Comparison of ENCODE assay signal across 11 mouse cellular contexts in the genomic region with DNA sequence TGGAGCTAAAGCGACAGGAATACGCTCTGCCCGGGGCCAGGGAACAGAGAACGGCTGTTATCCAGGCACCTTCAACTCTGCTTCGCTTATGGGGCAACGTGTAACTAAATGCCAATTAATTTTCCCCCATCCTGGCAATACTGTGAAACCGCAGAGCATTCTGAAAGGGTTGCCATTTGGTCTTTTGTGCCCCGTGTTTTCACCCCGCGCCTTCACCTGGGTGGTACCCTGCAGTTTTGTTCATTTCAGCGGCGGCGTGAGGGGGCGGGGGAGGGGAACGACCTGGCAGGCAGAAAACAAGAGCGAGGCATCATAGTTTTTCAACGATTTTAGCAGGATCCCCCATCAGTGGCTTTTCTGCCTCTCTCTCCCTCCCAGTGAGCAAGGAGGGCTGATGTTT. TPM values are rescaled to one million over a fixed set of nuclear protein-coding genes. Genes with fewer than 3 reads are reported as not detected.
DNase-seq lines count a peak whose midpoint lies in the region; ATAC-seq lines count a peak whose summit lies in the region.
"Had no signal": no experiment of that assay in that cellular context is flagged by ENCODE, and none has a peak within 500 bp of the region (broad histone marks: within the 10 kb centered on the region; RNA-seq: fewer than 3 reads in every experiment).

No protein-coding gene starts in this region.

- H3K27me3 ChIP-seq in heart, embryonic 12.5 days (replicated peaks) = peaks cover 4% of the 10 kb centered on the region; the same call in 1 of the 2 replicates
- peaks cover 38% of the 10 kb centered on the region for H3K27me3 ChIP-seq in hindbrain, embryonic 12.5 days
- peaks cover 14% of the 10 kb centered on the region for H3K27me3 ChIP-seq in midbrain, embryonic 11.5 days (ENCODE audit: control insufficient read depth, insufficient read depth, low read length)
- H3K27me3 ChIP-seq: CH12.LX had no signal

- DNase-seq in heart, postnatal 10 days = no peak
- peak; percentile 53 for DNase-seq in embryo, embryonic 10.5 days (ENCODE audit: low spot score)
- DNase-seq in midbrain, embryonic 11.5 days (ENCODE audit: low spot score, missing footprints) = peak; percentile 83
- no peak for DNase-seq in left cerebral cortex, postnatal 14 days (ENCODE audit: low spot score in 2 of 2)
- no peak for DNase-seq in ovary, adult 18-20 months (ENCODE audit: low spot score)
- DNase-seq in gastrocnemius, postnatal 25 days = no peak
- DNase-seq: right cerebral cortex, adult 18-20 months had no signal

- no peaks in the 10 kb centered on the region; the same call in 1 of the 2 replicates for H3K4me1 ChIP-seq in heart, embryonic 12.5 days (replicated peaks)
- peaks cover 22% of the 10 kb centered on the region for H3K4me1 ChIP-seq in hindbrain, embryonic 12.5 days
- peaks cover 25% of the 10 kb centered on the region for H3K4me1 ChIP-seq in midbrain, embryonic 11.5 days (ENCODE audit: control insufficient read depth, insufficient read depth, low read length)

- no peaks in the 10 kb centered on the region for H3K9me3 ChIP-seq in heart, embryonic 12.5 days (replicated peaks)
- H3K9me3 ChIP-seq in hindbrain, embryonic 12.5 days (replicated peaks) = no peaks in the 10 kb centered on the region
- H3K9me3 ChIP-seq in midbrain, embryonic 11.5 days (ENCODE audit: control insufficient read depth, low read length) = peaks cover 3% of the 10 kb centered on the region; the same call in 1 of the 2 replicates

- WGBS in heart, embryonic 12.5 days = 21% methylated on average over 17 of the region's 17 CpGs
- 5% methylated on average over 17 of the region's 17 CpGs for WGBS in hindbrain, embryonic 12.5 days
- WGBS in midbrain, embryonic 11.5 days = 19% methylated on average over 17 of the region's 17 CpGs

- intact Hi-C loops in heart, postnatal 10 days (cut with DNase I) = no loop called here
- intact Hi-C loops in left cerebral cortex, postnatal 14 days (cut with DNase I) = no loop called here

- no peaks in the 10 kb centered on the region for H3K36me3 ChIP-seq in heart, embryonic 12.5 days
- H3K36me3 ChIP-seq in hindbrain, embryonic 12.5 days = no peaks in the 10 kb centered on the region
- H3K36me3 ChIP-seq in midbrain, embryonic 11.5 days (ENCODE audit: control insufficient read depth, insufficient read depth, low read length) = no peaks in the 10 kb centered on the region

- H3K9ac ChIP-seq in heart, embryonic 12.5 days = no peak overlapping the region
- H3K9ac ChIP-seq in hindbrain, embryonic 12.5 days = peak overlapping the region; percentile 41; the same call in 1 of the 2 replicates
- H3K9ac ChIP-seq in midbrain, embryonic 11.5 days (ENCODE audit: low read length) = peak overlapping the region; percentile 40; the same call in 1 of the 2 replicates

- ATAC-seq in heart, embryonic 12.5 days (ENCODE audit: insufficient number of reproducible peaks, low FRiP score) = no peak
- no peak for ATAC-seq in hindbrain, embryonic 12.5 days (ENCODE audit: low FRiP score)
- ATAC-seq in midbrain, embryonic 11.5 days (ENCODE audit: low FRiP score) = no peak

- peak overlapping the region; percentile 33 for H3K4me3 ChIP-seq in heart, embryonic 12.5 days
- peak overlapping the region; percentile 20; the same call in 1 of the 2 replicates for H3K4me3 ChIP-seq in hindbrain, embryonic 12.5 days
- no peak overlapping the region for H3K4me3 ChIP-seq in midbrain, embryonic 11.5 days (ENCODE audit: low read depth, low read length)

- H3K4me2 ChIP-seq in heart, embryonic 12.5 days = peak overlapping the region; percentile 64
- H3K4me2 ChIP-seq in hindbrain, embryonic 12.5 days (replicated peaks) = peak overlapping the region; percentile 48
- H3K4me2 ChIP-seq in midbrain, embryonic 11.5 days = peak overlapping the region; percentile 26; the same call in 1 of the 2 replicates

- H3K27ac ChIP-seq in heart, embryonic 12.5 days (ENCODE audit: poor library complexity, severe bottlenecking) = no peak overlapping the region
- H3K27ac ChIP-seq in hindbrain, embryonic 12.5 days = no peak overlapping the region; the same call in 1 of the 2 replicates
- no peak overlapping the region for H3K27ac ChIP-seq in midbrain, embryonic 11.5 days (ENCODE audit: low read depth, low read length)

RNA-seq across cellular contexts. Expression of gene Gsx1, which starts 54.8 kb away (rescaled TPM):
- not detected in 2 replicates for polyA plus RNA-seq in heart, embryonic 12.5 days (2016; fragmentation: Nextera tagmentation; extraction: Ambion mirVana)
- not detected for total RNA-seq in heart, postnatal 10 days (2021)
- 8.6 and 9.3 TPM in 2 replicates for polyA plus RNA-seq in hindbrain, embryonic 12.5 days (2016; fragmentation: Nextera tagmentation; extraction: Ambion mirVana)
- polyA plus RNA-seq in midbrain, embryonic 11.5 days (2014; fragmentation: Nextera tagmentation; extraction: Ambion mirVana) = 14.6 and 19.0 TPM in 2 replicates
- under 1 TPM; 0.46 to 0.68 TPM for total RNA-seq in left cerebral cortex, postnatal 14 days (2021)
- not detected for total RNA-seq in gastrocnemius, postnatal 25 days (2021)
- total RNA-seq: CH12.LX had no signal
- polyA plus RNA-seq: liver, embryonic 16.5 days had no signal

RNA-seq across cellular contexts. Expression of gene Polr1d, which starts 56.8 kb away (rescaled TPM):
- 91.3 and 94.0 TPM in 2 replicates for polyA plus RNA-seq in heart, embryonic 12.5 days (2016; fragmentation: Nextera tagmentation; extraction: Ambion mirVana)
- total RNA-seq in heart, postnatal 10 days (2021) = 10 to 100 TPM; 83.7 to 88.3 TPM
- polyA plus RNA-seq in hindbrain, embryonic 12.5 days (2016; fragmentation: Nextera tagmentation; extraction: Ambion mirVana) = 95.1 and 98.0 TPM in 2 replicates
- polyA plus RNA-seq in midbrain, embryonic 11.5 days (2014; fragmentation: Nextera tagmentation; extraction: Ambion mirVana) = 111 and 120 TPM in 2 replicates
- total RNA-seq in left cerebral cortex, postnatal 14 days (2021) = 10 to 100 TPM; 72.9 to 79.5 TPM
- total RNA-seq in gastrocnemius, postnatal 25 days (2021) = 10 to 100 TPM; 85.3 to 87.5 TPM

RNA-seq across cellular contexts. Expression of gene Lnx2, which starts 57.3 kb away (rescaled TPM):
- 14.0 and 14.3 TPM in 2 replicates for polyA plus RNA-seq in heart, embryonic 12.5 days (2016; fragmentation: Nextera tagmentation; extraction: Ambion mirVana)
- 10 to 100 TPM; 17.9 to 20.5 TPM for total RNA-seq in heart, postnatal 10 days (2021)
- 8.8 and 9.4 TPM in 2 replicates for polyA plus RNA-seq in hindbrain, embryonic 12.5 days (2016; fragmentation: Nextera tagmentation; extraction: Ambion mirVana)
- 8.1 and 8.9 TPM in 2 replicates for polyA plus RNA-seq in midbrain, embryonic 11.5 days (2014; fragmentation: Nextera tagmentation; extraction: Ambion mirVana)
- total RNA-seq in left cerebral cortex, postnatal 14 days (2021) = 1 to 10 TPM; 5.3 to 7.6 TPM
- total RNA-seq in gastrocnemius, postnatal 25 days (2021) = 1 to 10 TPM; 2.0 to 2.3 TPM

Comparison
In these comparisons a context has a peak if more than half of its experiments do, and no peak if none do; other contexts are left out.
1. DNase-seq: peak in embryo, embryonic 10.5 days (single experiment) and midbrain, embryonic 11.5 days (single experiment); none in heart, postnatal 10 days (0 of 2), left cerebral cortex, postnatal 14 days (0 of 2), ovary, adult 18-20 months (single experiment) and gastrocnemius, postnatal 25 days (single experiment).
2. Peak in every context shown above with its lines, with median percentiles within 50 percentile points of each other: H3K4me2 ChIP-seq.